Mouse (Mus musculus) left cerebral cortex, postnatal 14 days (tissue): ENCODE results near the gene Hccs. TPM values are rescaled to one million over a fixed set of nuclear protein-coding genes. Genes with fewer than 3 reads are reported as not detected.
"Not testable (repeated sequence)": the region's sequence is repeated elsewhere in the genome, so short reads cannot be mapped to it uniquely, and the experiment has no call there.

ENCODE experiments used
- DNase-seq, 2 experiments: peaks; one replicate each; pipeline ENCODE4 v3.0.0; 2021 to 2022; ENCODE audit warnings: low spot score in 2 of 2, mixed read lengths in 1 of 2
- intact Hi-C: fragments of 180-260 bp; cut with DNase I; formaldehyde crosslinking; loops from one replicate; pipeline ENCODE4 v1.15.1; 2025
- long read RNA-seq, 2 experiments: library from polyadenylated mRNA; stranded (forward); transcript quantifications; one replicate each; pipeline ENCODE4 v2.0.0; 2021
- total RNA-seq, 2 experiments: library from RNA; stranded (reverse); gene quantifications; 2 replicates each; pipeline ENCODE4 v1.2.3; 2021

The Hccs gene
- total RNA-seq, result 10 to 100 TPM; 30.4 to 34.6 TPM
- long read RNA-seq, experiment 1, transcript Hccs-201 (7 exons, 2,320 nt), result minor isoform, 11 of 78 reads
- long read RNA-seq, experiment 1, transcript Hccs-202 (7 exons, 2,473 nt), result major isoform, 59 of 78 reads
- long read RNA-seq, experiment 1, partial matches to known transcripts, result 2 of 78 reads
- long read RNA-seq, experiment 1, other reads (novel, unspliced or antisense), result 6 of 78 reads
- long read RNA-seq, experiment 2, transcript Hccs-202 (7 exons, 2,473 nt), result major isoform, 47 of 69 reads
- long read RNA-seq, experiment 2, transcript Hccs-201 (7 exons, 2,320 nt), result minor isoform, 19 of 69 reads
- long read RNA-seq, experiment 2, partial matches to known transcripts, result 1 of 69 reads
- long read RNA-seq, experiment 2, other reads (novel, unspliced or antisense), result 2 of 69 reads

GRCm38 (mm10) chrX:169319945-169320667 lies at the start of gene Hccs:
TSS of gene Hccs (minus strand) at chrX:169320372.
- DNase-seq, result peak; percentile 84 to 88
- intact Hi-C loops, result no loop called here

DNA sequence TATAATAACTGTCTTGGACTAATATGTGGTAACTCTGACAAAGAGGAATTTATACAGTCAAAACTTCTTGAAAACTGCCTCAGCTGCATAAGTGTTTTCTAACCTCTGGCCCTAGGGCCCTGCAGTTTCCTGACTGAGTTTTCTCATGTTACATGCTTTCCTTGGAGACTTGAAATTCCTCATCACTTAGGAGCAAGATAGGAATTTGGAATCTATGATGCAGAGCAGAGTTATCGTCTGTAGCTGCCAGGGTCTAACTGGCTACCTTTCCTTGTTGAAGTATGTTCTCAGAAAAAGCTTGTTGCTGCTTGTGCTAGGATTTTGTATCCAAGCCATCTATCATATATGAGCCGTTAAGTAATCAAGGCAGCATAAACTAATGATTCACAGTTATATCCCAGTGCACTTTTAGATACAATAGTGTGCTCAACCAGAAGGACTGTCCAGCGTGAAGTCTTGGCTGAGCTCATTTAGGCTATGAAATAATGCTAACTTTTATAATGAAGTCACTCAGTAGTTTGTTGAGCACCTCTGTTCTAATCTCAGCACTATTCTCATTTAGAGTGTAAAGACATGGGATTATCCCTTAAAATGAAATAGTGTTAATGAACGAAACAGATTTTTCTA lies 37.1 kb upstream of the Hccs start:
- intact Hi-C loops, result no loop called here
- no peak for DNase-seq

DNA sequence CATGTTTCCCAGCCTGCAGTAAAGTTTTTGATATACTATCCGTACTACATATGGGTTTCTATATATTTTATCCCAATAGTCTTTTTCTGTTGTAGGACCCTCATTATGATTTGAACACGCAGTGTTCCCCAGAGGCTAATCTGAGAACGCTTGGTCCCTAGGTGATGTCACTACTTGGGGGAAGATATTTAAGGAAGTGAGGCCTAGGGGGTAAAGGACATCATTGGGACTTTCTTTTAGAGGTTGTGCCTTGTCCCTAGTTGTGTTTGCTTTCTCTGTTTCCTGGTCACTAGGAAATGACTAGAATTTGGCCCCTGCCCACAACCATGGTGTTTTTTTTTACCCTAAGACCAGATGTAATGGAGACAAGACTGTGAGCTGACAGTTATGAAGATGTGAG lies 18.0 kb upstream of the Hccs start:
- no peak for DNase-seq
- intact Hi-C loops, result no loop called here

DNA sequence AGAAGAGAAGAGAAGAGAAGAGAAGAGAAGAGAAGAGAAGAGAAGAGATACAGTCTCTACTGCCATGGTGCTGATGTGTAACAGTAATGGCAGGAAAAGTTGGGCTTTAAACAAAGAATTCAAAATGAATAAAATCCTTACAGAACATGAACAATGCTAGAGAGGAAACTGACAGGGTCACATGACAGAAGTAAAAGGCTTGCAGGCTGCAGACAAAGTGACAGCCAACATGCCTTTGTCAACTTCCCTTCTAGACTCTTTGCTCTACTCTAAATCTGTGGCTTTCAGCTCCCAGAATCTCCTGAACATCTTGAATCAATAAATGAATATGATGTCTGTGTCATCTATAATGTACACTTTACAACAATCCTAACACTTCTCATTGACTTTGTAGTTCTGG lies 17.4 kb upstream of the Hccs start:
- intact Hi-C loops, result no loop called here

GRCm38 (mm10) chrX:169332264-169332663 lies 12.1 kb upstream of the Hccs start:
- intact Hi-C loops, result loop anchor here (5.0 kb wide), 1 partner anchor 465 kb away; no protein-coding TSS in a partner anchor

More for the DNA sequence above, 17.4 kb upstream of the Hccs start:
- DNase-seq, result no peak

GRCm38 (mm10) chrX:169325929-169326595 lies 5.9 kb upstream of the Hccs start:
- no peak for DNase-seq
- intact Hi-C loops, result no loop called here

More at GRCm38 (mm10) chrX:169332264-169332663, 12.1 kb upstream of the Hccs start:
- peak; percentile 55 to 68 for DNase-seq

GRCm38 (mm10) chrX:169320668-169321005 lies 465 bp upstream of the Hccs start:
- DNase-seq, intact Hi-C loops: not testable (repeated sequence)

GRCm38 (mm10) chrX:169319066-169319760 lies 959 bp downstream of the Hccs start:
- no peak for DNase-seq
- intact Hi-C loops, result no loop called here

DNA sequence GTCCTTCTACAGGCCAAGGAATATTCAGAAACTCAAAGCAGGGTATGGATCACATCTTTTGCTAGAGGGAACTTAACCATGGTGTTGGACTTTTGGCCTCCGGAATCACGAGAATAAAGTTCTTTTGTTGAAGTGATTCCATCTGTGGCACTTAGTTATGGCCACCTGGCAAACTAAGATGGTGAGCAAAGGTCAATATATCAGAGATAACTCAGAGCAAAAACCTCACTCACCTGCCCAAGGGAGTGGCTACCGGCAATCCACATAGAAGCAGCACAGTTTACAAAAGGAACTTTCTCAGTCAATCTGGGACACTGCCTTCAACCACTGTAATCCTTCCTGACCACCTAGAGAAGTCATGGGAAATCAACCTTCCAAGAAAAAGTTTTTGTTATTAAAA lies 11.6 kb downstream of the Hccs start:
- no peak for DNase-seq
- intact Hi-C loops, result no loop called here

DNA sequence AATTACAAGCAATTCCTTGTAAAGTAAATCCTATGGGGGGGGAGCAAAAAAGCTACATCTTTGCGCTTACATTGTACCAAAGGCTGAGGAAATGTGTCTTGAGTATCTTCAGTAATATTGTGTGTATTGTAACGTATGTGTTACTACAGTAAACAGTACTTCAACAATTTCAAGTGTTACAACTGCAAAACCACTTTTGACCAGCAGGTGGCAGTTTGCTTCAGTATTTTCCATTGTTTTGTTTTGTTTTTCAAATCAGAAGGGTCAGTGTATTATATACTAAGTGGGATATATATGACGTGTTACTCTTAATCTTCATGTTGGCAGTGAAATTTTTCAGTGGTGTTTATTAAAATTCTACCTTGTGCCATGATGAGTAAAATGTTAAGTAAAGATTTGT lies 16.2 kb downstream of the Hccs start:
- intact Hi-C loops, result no loop called here
- peak; percentile 13 to 44 for DNase-seq

- intact Hi-C loops, result no loop called here
- no peak for DNase-seq
Measured at GRCm38 (mm10) chrX:169302271-169303045, 17.7 kb downstream of the Hccs start.

DNA sequence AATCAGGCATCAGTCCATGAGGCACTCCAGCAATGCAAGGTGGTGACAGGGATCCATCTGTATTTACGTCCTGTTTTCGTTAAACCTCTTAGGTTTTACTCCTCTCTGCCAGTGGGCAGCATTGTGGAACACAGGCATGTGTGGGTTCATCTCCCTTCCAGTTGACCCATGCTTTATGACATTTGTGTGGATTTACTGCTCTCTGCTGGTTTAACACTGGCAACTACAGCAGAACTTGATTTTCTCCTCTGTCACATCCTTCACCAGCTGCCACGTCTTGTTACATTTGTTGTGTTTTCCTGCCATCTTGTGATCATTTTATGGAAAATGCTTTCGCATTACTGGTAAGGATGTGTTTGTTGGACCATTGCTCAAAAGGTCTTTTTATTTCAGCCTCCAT lies 20.6 kb downstream of the Hccs start:
- intact Hi-C loops, result loop anchor here (5.0 kb wide), 1 partner anchor 362 kb away; no protein-coding TSS in a partner anchor
- DNase-seq, result peak; percentile 12 to 53

GRCm38 (mm10) chrX:169263433-169264172 lies 56.6 kb downstream of the Hccs start:
- intact Hi-C loops, result no loop called here
- no peak for DNase-seq

- intact Hi-C loops, result no loop called here
- DNase-seq, result no peak
Measured at GRCm38 (mm10) chrX:169262212-169262611, 58.0 kb downstream of the Hccs start.

- intact Hi-C loops, result no loop called here
- DNase-seq, result no peak
Measured at GRCm38 (mm10) chrX:169261034-169261433, 59.1 kb downstream of the Hccs start.

DNA sequence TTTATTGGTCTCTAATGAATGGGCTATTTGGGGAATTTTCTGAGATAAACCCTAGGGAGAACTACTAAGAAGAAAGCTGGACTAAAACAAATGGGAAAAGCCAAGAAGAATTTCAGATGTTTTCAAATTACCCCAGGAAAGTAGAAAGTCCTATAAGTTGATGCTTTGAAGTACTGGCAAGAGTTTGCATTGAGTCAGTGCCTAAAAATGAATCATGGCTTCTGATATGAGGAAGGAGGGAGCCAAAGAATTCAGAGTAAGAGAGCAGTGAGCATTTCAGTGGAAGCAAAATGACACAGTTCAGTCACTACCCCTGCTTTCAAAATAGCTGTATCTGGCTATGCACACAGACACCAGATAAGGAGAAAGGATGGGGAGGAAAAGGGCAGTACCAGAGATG lies 63.4 kb downstream of the Hccs start:
- no peak for DNase-seq
- intact Hi-C loops, result no loop called here

- DNase-seq, result no peak
- intact Hi-C loops, result no loop called here
Measured at GRCm38 (mm10) chrX:169255915-169256314, 64.3 kb downstream of the Hccs start.
